Mouse (Mus musculus): ENCODE data around the gene Wnt9b. TPM values are rescaled to one million over a fixed set of nuclear protein-coding genes. Genes with fewer than 3 reads are reported as not detected.
A peak's percentile ranks its signal among the peaks of the same experiment; 100 is the strongest.

Wnt9b gene
- polyA plus RNA-seq, 1 experiment from 2014 or later = 0.39 TPM

GRCm38 (mm10) chr11:103722040-103722481, 27.6 kb downstream of the Wnt9b start:
- H3K27ac ChIP-seq (ENCODE audit: low read depth, low read length) = no peak overlapping the region

GRCm38 (mm10) chr11:103721468-103722039, 28.1 kb downstream of the Wnt9b start:
- peak; percentile 71 for DNase-seq (ENCODE audit: low spot score)

More at GRCm38 (mm10) chr11:103722040-103722481, 27.6 kb downstream of the Wnt9b start:
- ATAC-seq (ENCODE audit: low FRiP score) (peak; percentile 57), DNase-seq (ENCODE audit: low spot score) (peak; percentile 24)
- Histone ChIP-seq H3K36me3 (ENCODE audit: control insufficient read depth, insufficient read depth, low read length) (no peaks in the 10 kb centered on the region), H3K9me3 (ENCODE audit: control insufficient read depth, low read length) (no peaks in the 10 kb centered on the region), H3K9ac (ENCODE audit: low read depth, low read length) (no peak overlapping the region), H3K27me3 (ENCODE audit: control insufficient read depth, insufficient read depth, low read length) (no peaks in the 10 kb centered on the region), H3K4me3 (ENCODE audit: low read depth, low read length) (no peak overlapping the region), H3K4me2 (replicated peaks; ENCODE audit: low read depth, low read length) (no peak overlapping the region), H3K4me1 (replicated peaks; ENCODE audit: control insufficient read depth, insufficient read depth, low read length) (no peaks in the 10 kb centered on the region)
- WGBS = 37% methylated on average over 9 of the region's 9 CpGs

GRCm38 (mm10) chr11:103719436-103719835, 30.2 kb downstream of the Wnt9b start:
- no peak overlapping the region for H3K4me3 ChIP-seq (ENCODE audit: low read depth, low read length)
- no peaks in the 10 kb centered on the region for H3K36me3 ChIP-seq (ENCODE audit: control insufficient read depth, insufficient read depth, low read length)
- H3K4me1 ChIP-seq (replicated peaks; ENCODE audit: control insufficient read depth, insufficient read depth, low read length) = no peaks in the 10 kb centered on the region
- no peaks in the 10 kb centered on the region for H3K9me3 ChIP-seq (ENCODE audit: control insufficient read depth, low read length)
- 81% methylated on average over 5 of the region's 5 CpGs for WGBS
- H3K27me3 ChIP-seq (ENCODE audit: control insufficient read depth, insufficient read depth, low read length) = no peaks in the 10 kb centered on the region
- no peak overlapping the region for H3K9ac ChIP-seq (ENCODE audit: low read depth, low read length)
- ATAC-seq (ENCODE audit: low FRiP score) (no peak), DNase-seq (ENCODE audit: low spot score) (no peak)
- H3K27ac ChIP-seq (ENCODE audit: low read depth, low read length) = no peak overlapping the region
- no peak overlapping the region for H3K4me2 ChIP-seq (replicated peaks; ENCODE audit: low read depth, low read length)

More at GRCm38 (mm10) chr11:103721468-103722039, 28.1 kb downstream of the Wnt9b start:
- Histone ChIP-seq H3K9me3 (ENCODE audit: control insufficient read depth, low read length) (no peaks in the 10 kb centered on the region), H3K9ac (ENCODE audit: low read depth, low read length) (no peak overlapping the region), H3K36me3 (ENCODE audit: control insufficient read depth, insufficient read depth, low read length) (no peaks in the 10 kb centered on the region), H3K4me2 (replicated peaks; ENCODE audit: low read depth, low read length) (no peak overlapping the region), H3K4me1 (replicated peaks; ENCODE audit: control insufficient read depth, insufficient read depth, low read length) (no peaks in the 10 kb centered on the region), H3K4me3 (ENCODE audit: low read depth, low read length) (no peak overlapping the region), H3K27me3 (ENCODE audit: control insufficient read depth, insufficient read depth, low read length) (no peaks in the 10 kb centered on the region), H3K27ac (ENCODE audit: low read depth, low read length) (no peak overlapping the region)
- 34% methylated on average over 15 of the region's 15 CpGs for WGBS
- peak; percentile 47; the same call in 1 of the 2 replicates for ATAC-seq (ENCODE audit: low FRiP score)

GRCm38 (mm10) chr11:103716971-103717370, 32.6 kb downstream of the Wnt9b start:
- H3K9me3 ChIP-seq (ENCODE audit: control insufficient read depth, low read length) = no peaks in the 10 kb centered on the region
- H3K4me2 ChIP-seq (replicated peaks; ENCODE audit: low read depth, low read length) = no peak overlapping the region
- ATAC-seq (ENCODE audit: low FRiP score) (no peak), DNase-seq (ENCODE audit: low spot score) (no peak)
- no peaks in the 10 kb centered on the region for H3K4me1 ChIP-seq (replicated peaks; ENCODE audit: control insufficient read depth, insufficient read depth, low read length)
- H3K36me3 ChIP-seq (ENCODE audit: control insufficient read depth, insufficient read depth, low read length) = no peaks in the 10 kb centered on the region
- H3K27ac ChIP-seq (ENCODE audit: low read depth, low read length) = no peak overlapping the region
- no peaks in the 10 kb centered on the region for H3K27me3 ChIP-seq (ENCODE audit: control insufficient read depth, insufficient read depth, low read length)
- no peak overlapping the region for H3K9ac ChIP-seq (ENCODE audit: low read depth, low read length)
- H3K4me3 ChIP-seq (ENCODE audit: low read depth, low read length) = no peak overlapping the region
- 50% methylated on average over 9 of the region's 9 CpGs for WGBS

GRCm38 (mm10) chr11:103714074-103714473, 35.5 kb downstream of the Wnt9b start:
- DNase-seq (ENCODE audit: low spot score) (no peak), ATAC-seq (ENCODE audit: low FRiP score) (no peak)
- Histone ChIP-seq H3K9me3 (ENCODE audit: control insufficient read depth, low read length) (no peaks in the 10 kb centered on the region), H3K9ac (ENCODE audit: low read depth, low read length) (no peak overlapping the region), H3K4me3 (ENCODE audit: low read depth, low read length) (no peak overlapping the region), H3K4me2 (replicated peaks; ENCODE audit: low read depth, low read length) (no peak overlapping the region), H3K4me1 (replicated peaks; ENCODE audit: control insufficient read depth, insufficient read depth, low read length) (no peaks in the 10 kb centered on the region), H3K27ac (ENCODE audit: low read depth, low read length) (no peak overlapping the region), H3K27me3 (ENCODE audit: control insufficient read depth, insufficient read depth, low read length) (no peaks in the 10 kb centered on the region), H3K36me3 (ENCODE audit: control insufficient read depth, insufficient read depth, low read length) (no peaks in the 10 kb centered on the region)
- 91% methylated on average over 2 of the region's 2 CpGs for WGBS

- 59% methylated on average over 28 of the region's 28 CpGs for WGBS
- H3K4me3 ChIP-seq (ENCODE audit: low read depth, low read length) = no peak overlapping the region
- no peak for ATAC-seq (ENCODE audit: low FRiP score)
- H3K27ac ChIP-seq (ENCODE audit: low read depth, low read length) = no peak overlapping the region
- no peak overlapping the region for H3K4me2 ChIP-seq (replicated peaks; ENCODE audit: low read depth, low read length)
- H3K9ac ChIP-seq (ENCODE audit: low read depth, low read length) = no peak overlapping the region
- no peaks in the 10 kb centered on the region for H3K4me1 ChIP-seq (replicated peaks; ENCODE audit: control insufficient read depth, insufficient read depth, low read length)
- no peaks in the 10 kb centered on the region for H3K27me3 ChIP-seq (ENCODE audit: control insufficient read depth, insufficient read depth, low read length)
- H3K36me3 ChIP-seq (ENCODE audit: control insufficient read depth, insufficient read depth, low read length) = no peaks in the 10 kb centered on the region
- DNase-seq (ENCODE audit: low spot score) = no peak
- H3K9me3 ChIP-seq (ENCODE audit: control insufficient read depth, low read length) = no peaks in the 10 kb centered on the region
These were observed 37.6 kb downstream of the Wnt9b start for GRCm38 (mm10) chr11:103711851-103712587.

GRCm38 (mm10) chr11:103709982-103710381, 39.6 kb downstream of the Wnt9b start:
- no peak for ATAC-seq (ENCODE audit: low FRiP score)
- no peak for DNase-seq (ENCODE audit: low spot score)

GRCm38 (mm10) chr11:103707005-103707404, 42.6 kb downstream of the Wnt9b start:
- H3K4me1 ChIP-seq (replicated peaks; ENCODE audit: control insufficient read depth, insufficient read depth, low read length) = no peaks in the 10 kb centered on the region
- no peak overlapping the region for H3K9ac ChIP-seq (ENCODE audit: low read depth, low read length)
- no peaks in the 10 kb centered on the region for H3K27me3 ChIP-seq (ENCODE audit: control insufficient read depth, insufficient read depth, low read length)
- ATAC-seq (ENCODE audit: low FRiP score) = no peak
- H3K4me2 ChIP-seq (replicated peaks; ENCODE audit: low read depth, low read length) = no peak overlapping the region
- no peak for DNase-seq (ENCODE audit: low spot score)
- WGBS = 54% methylated on average over 8 of the region's 8 CpGs
- H3K36me3 ChIP-seq (ENCODE audit: control insufficient read depth, insufficient read depth, low read length) = no peaks in the 10 kb centered on the region
- no peaks in the 10 kb centered on the region for H3K9me3 ChIP-seq (ENCODE audit: control insufficient read depth, low read length)
- H3K27ac ChIP-seq (ENCODE audit: low read depth, low read length) = no peak overlapping the region
- H3K4me3 ChIP-seq (ENCODE audit: low read depth, low read length) = no peak overlapping the region

More at GRCm38 (mm10) chr11:103709982-103710381, 39.6 kb downstream of the Wnt9b start:
- Histone ChIP-seq H3K27me3 (ENCODE audit: control insufficient read depth, insufficient read depth, low read length) (no peaks in the 10 kb centered on the region), H3K27ac (ENCODE audit: low read depth, low read length) (no peak overlapping the region), H3K4me1 (replicated peaks; ENCODE audit: control insufficient read depth, insufficient read depth, low read length) (no peaks in the 10 kb centered on the region), H3K4me2 (replicated peaks; ENCODE audit: low read depth, low read length) (no peak overlapping the region), H3K36me3 (ENCODE audit: control insufficient read depth, insufficient read depth, low read length) (no peaks in the 10 kb centered on the region), H3K9me3 (ENCODE audit: control insufficient read depth, low read length) (no peaks in the 10 kb centered on the region), H3K9ac (ENCODE audit: low read depth, low read length) (no peak overlapping the region), H3K4me3 (ENCODE audit: low read depth, low read length) (no peak overlapping the region)
- WGBS = 88% methylated on average over 1 of the region's 1 CpGs

- no peak for ATAC-seq (ENCODE audit: low FRiP score)
- H3K36me3 ChIP-seq (ENCODE audit: control insufficient read depth, insufficient read depth, low read length) = no peaks in the 10 kb centered on the region
- WGBS = 79% methylated on average over 2 of the region's 2 CpGs
- H3K4me3 ChIP-seq (ENCODE audit: low read depth, low read length) = peak overlapping the region; percentile 92
- no peak for DNase-seq (ENCODE audit: low spot score)
- H3K9me3 ChIP-seq (ENCODE audit: control insufficient read depth, low read length) = no peaks in the 10 kb centered on the region
- H3K27me3 ChIP-seq (ENCODE audit: control insufficient read depth, insufficient read depth, low read length) = no peaks in the 10 kb centered on the region
- peak overlapping the region; percentile 90 for H3K9ac ChIP-seq (ENCODE audit: low read depth, low read length)
- peak overlapping the region; percentile 95; the same call in 1 of the 2 replicates for H3K27ac ChIP-seq (ENCODE audit: low read depth, low read length)
- 0 out of 2 replicates have a peak, but pooled peaks cover 2% of the 10 kb centered on the region for H3K4me1 ChIP-seq (replicated peaks; ENCODE audit: control insufficient read depth, insufficient read depth, low read length)
- peak overlapping the region; percentile 58 for H3K4me2 ChIP-seq (replicated peaks; ENCODE audit: low read depth, low read length)
These were observed 51.4 kb downstream of the Wnt9b start for GRCm38 (mm10) chr11:103698226-103698625.

Measured in hindbrain, embryonic 11.5 days (tissue).